Mouse (Mus musculus) neural tube, embryonic 15.5 days (tissue): ENCODE results near the gene Lamc3. TPM values are rescaled to one million over a fixed set of nuclear protein-coding genes. Genes with fewer than 3 reads are reported as not detected.

Experiments
- ATAC-seq: fragments of 200-750 bp; cut with Nextera tagmentation; 2 replicates; pipeline ENCODE4 v1.8.0; 2017; ENCODE audit warnings: mild to moderate bottlenecking, moderate TSS enrichment, moderate library complexity; ENCODE audit not compliant: low FRiP score
- H3K27ac ChIP-seq: fragments of 300-500 bp; sonication (generic); replicated peaks from 2 replicates; pipeline ENCODE4 v1.5.1; 2015; ENCODE audit warnings: mild to moderate bottlenecking, inconsistent platforms
- H3K27me3 ChIP-seq: fragments of 300-500 bp; sonication (generic); replicated peaks from 2 replicates; pipeline ENCODE4 v1.6.1; 2015; ENCODE audit warnings: inconsistent platforms
- H3K36me3 ChIP-seq: fragments of 300-500 bp; sonication (generic); 2 replicates; pipeline ENCODE4 v1.6.1; 2015; ENCODE audit warnings: inconsistent platforms
- H3K4me1 ChIP-seq: fragments of 300-500 bp; sonication (generic); 2 replicates; pipeline ENCODE4 v1.6.1; 2015; ENCODE audit warnings: inconsistent platforms
- H3K4me2 ChIP-seq: fragments of 300-500 bp; sonication (generic); 2 replicates; pipeline ENCODE4 v1.6.1; 2015; ENCODE audit warnings: inconsistent platforms, mild to moderate bottlenecking, moderate library complexity
- H3K4me3 ChIP-seq: fragments of 300-500 bp; sonication (generic); replicated peaks from 2 replicates; pipeline ENCODE4 v1.5.1; 2015; ENCODE audit warnings: mild to moderate bottlenecking, inconsistent platforms
- H3K9ac ChIP-seq: fragments of 300-500 bp; sonication (generic); replicated peaks from 2 replicates; pipeline ENCODE4 v1.6.1; 2015; ENCODE audit warnings: mild to moderate bottlenecking, inconsistent platforms
- H3K9me3 ChIP-seq: fragments of 300-500 bp; sonication (generic); replicated peaks from 2 replicates; pipeline ENCODE4 v1.6.1; 2016; ENCODE audit warnings: inconsistent platforms
- WGBS: fragments of 180-500 bp; shearing (Covaris S2); methylation state at CpG from one replicate; pipeline ENCODE4 v1.1.7; 2015; ENCODE audit warnings: mixed read lengths; 5-methylcytosine and 5-hydroxymethylcytosine counted together
- polyA plus RNA-seq: library from polyadenylated mRNA; unstranded; fragments of >200 nt; fragmentation: Nextera tagmentation; extraction: Ambion mirVana; gene quantifications from 2 replicates; pipeline ENCODE4 v1.2.1, GENCODE M21; 2015

The Lamc3 gene
- polyA plus RNA-seq, 1 experiment from 2014 or later: 4.1 TPM

- Histone ChIP-seq H3K4me2 (peak overlapping the region; percentile 25), H3K27me3 (peaks cover 38% of the 10 kb centered on the region), H3K4me3 (no peak overlapping the region), H3K36me3 (no peaks in the 10 kb centered on the region), H3K27ac (no peak overlapping the region), H3K4me1 (peaks cover 26% of the 10 kb centered on the region), H3K9me3 (no peaks in the 10 kb centered on the region), H3K9ac (no peak overlapping the region)
- WGBS: 3% methylated on average over 14 of the region's 14 CpGs
- no peak for ATAC-seq
Observed at GRCm38 (mm10) chr2:31880868-31881267, 6.2 kb upstream of the Lamc3 start.

- no peaks in the 10 kb centered on the region for H3K36me3 ChIP-seq
- H3K9me3 ChIP-seq: no peaks in the 10 kb centered on the region
- no peak overlapping the region for H3K4me3 ChIP-seq
- H3K4me2 ChIP-seq: no peak overlapping the region
- 37% methylated on average over 4 of the region's 4 CpGs for whole genome bisulfite sequencing
- no peak for ATAC-seq
- H3K4me1 ChIP-seq: peaks cover 23% of the 10 kb centered on the region
- no peak overlapping the region for H3K27ac ChIP-seq
- peaks cover 60% of the 10 kb centered on the region for H3K27me3 ChIP-seq
- no peak overlapping the region for H3K9ac ChIP-seq
Observed at GRCm38 (mm10) chr2:31883061-31883460, 4.0 kb upstream of the Lamc3 start.

- Histone ChIP-seq H3K27me3 (peaks cover 73% of the 10 kb centered on the region), H3K27ac (no peak overlapping the region)
- 40% methylated on average over 6 of the region's 6 CpGs for WGBS
Observed at GRCm38 (mm10) chr2:31884806-31885205, 2.3 kb upstream of the Lamc3 start.

GRCm38 (mm10) chr2:31888871-31889270 lies 1.8 kb downstream of the Lamc3 start:
- no peak overlapping the region for H3K4me2 ChIP-seq
- H3K4me1 ChIP-seq: peaks cover 5% of the 10 kb centered on the region; the same call in 1 of the 2 replicates
- no peak overlapping the region for H3K4me3 ChIP-seq
- H3K27ac ChIP-seq: no peak overlapping the region
- H3K9ac ChIP-seq: no peak overlapping the region
- WGBS: 57% methylated on average over 1 of the region's 1 CpGs
- no peaks in the 10 kb centered on the region for H3K9me3 ChIP-seq
- no peak for ATAC-seq
- no peaks in the 10 kb centered on the region for H3K36me3 ChIP-seq
- H3K27me3 ChIP-seq: peaks cover 53% of the 10 kb centered on the region

More at GRCm38 (mm10) chr2:31884806-31885205, 2.3 kb upstream of the Lamc3 start:
- Histone ChIP-seq H3K4me3 (no peak overlapping the region), H3K9ac (no peak overlapping the region), H3K4me2 (no peak overlapping the region), H3K4me1 (peaks cover 13% of the 10 kb centered on the region), H3K9me3 (no peaks in the 10 kb centered on the region), H3K36me3 (no peaks in the 10 kb centered on the region)
- ATAC-seq: no peak

GRCm38 (mm10) chr2:31891219-31891618 lies 4.1 kb downstream of the Lamc3 start:
- H3K9me3 ChIP-seq: no peaks in the 10 kb centered on the region
- ATAC-seq: no peak
- 85% methylated on average over 2 of the region's 2 CpGs for WGBS

GRCm38 (mm10) chr2:31893110-31893669 lies 6.1 kb downstream of the Lamc3 start:
- Histone ChIP-seq H3K9ac (no peak overlapping the region), H3K4me1 (peaks cover 8% of the 10 kb centered on the region; the same call in 1 of the 2 replicates), H3K36me3 (no peaks in the 10 kb centered on the region), H3K4me2 (no peak overlapping the region), H3K27ac (no peak overlapping the region), H3K9me3 (no peaks in the 10 kb centered on the region), H3K27me3 (peaks cover 12% of the 10 kb centered on the region), H3K4me3 (no peak overlapping the region)
- 53% methylated on average over 10 of the region's 10 CpGs for WGBS
- no peak for ATAC-seq

More at GRCm38 (mm10) chr2:31891219-31891618, 4.1 kb downstream of the Lamc3 start:
- peaks cover 32% of the 10 kb centered on the region for H3K27me3 ChIP-seq
- H3K36me3 ChIP-seq: no peaks in the 10 kb centered on the region
- H3K27ac ChIP-seq: no peak overlapping the region
- no peak overlapping the region for H3K4me3 ChIP-seq
- peaks cover 13% of the 10 kb centered on the region; the same call in 1 of the 2 replicates for H3K4me1 ChIP-seq
- H3K9ac ChIP-seq: no peak overlapping the region
- no peak overlapping the region for H3K4me2 ChIP-seq

- H3K36me3 ChIP-seq: no peaks in the 10 kb centered on the region
- H3K9ac ChIP-seq: no peak overlapping the region
- ATAC-seq: no peak
- H3K27me3 ChIP-seq: peaks cover 2% of the 10 kb centered on the region; the same call in 1 of the 2 replicates
- H3K27ac ChIP-seq: no peak overlapping the region
- no peak overlapping the region for H3K4me2 ChIP-seq
- H3K9me3 ChIP-seq: no peaks in the 10 kb centered on the region
- 58% methylated on average over 13 of the region's 13 CpGs for WGBS
- H3K4me3 ChIP-seq: no peak overlapping the region
- peaks cover 8% of the 10 kb centered on the region; the same call in 1 of the 2 replicates for H3K4me1 ChIP-seq
Observed at GRCm38 (mm10) chr2:31894221-31894870, 7.3 kb downstream of the Lamc3 start.

GRCm38 (mm10) chr2:31900932-31901331 lies 13.8 kb downstream of the Lamc3 start:
- WGBS: 69% methylated on average over 4 of the region's 4 CpGs
- H3K4me1 ChIP-seq: peaks cover 12% of the 10 kb centered on the region; the same call in 1 of the 2 replicates
- H3K4me3 ChIP-seq: no peak overlapping the region
- H3K9ac ChIP-seq: no peak overlapping the region
- no peak overlapping the region for H3K4me2 ChIP-seq
- H3K27me3 ChIP-seq: peaks cover 4% of the 10 kb centered on the region; the same call in 1 of the 2 replicates
- no peak for ATAC-seq
- H3K9me3 ChIP-seq: no peaks in the 10 kb centered on the region
- no peaks in the 10 kb centered on the region for H3K36me3 ChIP-seq
- no peak overlapping the region for H3K27ac ChIP-seq

- Histone ChIP-seq H3K9me3 (no peaks in the 10 kb centered on the region), H3K27ac (no peak overlapping the region), H3K4me3 (no peak overlapping the region), H3K36me3 (no peaks in the 10 kb centered on the region), H3K4me2 (no peak overlapping the region), H3K27me3 (peaks cover 4% of the 10 kb centered on the region; the same call in 1 of the 2 replicates), H3K4me1 (peaks cover 12% of the 10 kb centered on the region; the same call in 1 of the 2 replicates), H3K9ac (no peak overlapping the region)
- WGBS: 74% methylated on average over 4 of the region's 4 CpGs
- no peak for ATAC-seq
Observed at GRCm38 (mm10) chr2:31901659-31902362, 14.7 kb downstream of the Lamc3 start.

GRCm38 (mm10) chr2:31904089-31904488 lies 17.0 kb downstream of the Lamc3 start:
- Histone ChIP-seq H3K36me3 (no peaks in the 10 kb centered on the region), H3K4me3 (no peak overlapping the region), H3K27ac (no peak overlapping the region), H3K27me3 (peaks cover 4% of the 10 kb centered on the region; the same call in 1 of the 2 replicates), H3K9ac (no peak overlapping the region), H3K4me1 (peaks cover 12% of the 10 kb centered on the region; the same call in 1 of the 2 replicates), H3K4me2 (no peak overlapping the region), H3K9me3 (no peaks in the 10 kb centered on the region)
- whole genome bisulfite sequencing: 27% methylated on average over 6 of the region's 6 CpGs
- ATAC-seq: no peak

- Histone ChIP-seq H3K4me1 (peaks cover 10% of the 10 kb centered on the region; the same call in 1 of the 2 replicates), H3K9me3 (no peaks in the 10 kb centered on the region), H3K4me2 (no peak overlapping the region), H3K36me3 (no peaks in the 10 kb centered on the region), H3K27me3 (peaks cover 4% of the 10 kb centered on the region; the same call in 1 of the 2 replicates), H3K4me3 (no peak overlapping the region), H3K27ac (no peak overlapping the region), H3K9ac (no peak overlapping the region)
- 10% methylated on average over 8 of the region's 8 CpGs for WGBS
- ATAC-seq: no peak
Observed at GRCm38 (mm10) chr2:31904622-31905021, 17.5 kb downstream of the Lamc3 start.
